Mouse (Mus musculus) heart, postnatal 0 days (tissue): Measurements from ENCODE around the gene Hist1h1d. TPM values are rescaled to one million over a fixed set of nuclear protein-coding genes. Genes with fewer than 3 reads are reported as not detected.
"Not testable (repeated sequence)": the region's sequence is repeated elsewhere in the genome, so short reads cannot be mapped to it uniquely, and the experiment has no call there.

Experiments
- ATAC-seq: fragments of 200-750 bp; cut with Nextera tagmentation; 2 replicates; pipeline ENCODE4 v1.8.0; 2017; ENCODE audit warnings: low read depth, moderate number of reproducible peaks, moderate library complexity; ENCODE audit not compliant: insufficient read depth
- DNase-seq: peaks from one replicate; pipeline ENCODE4 v3.0.0-alpha.2; 2016; ENCODE audit warnings: low spot score
- H3K27ac ChIP-seq: fragments of 300-500 bp; sonication (generic); 2 replicates; pipeline ENCODE4 v1.5.1; 2014; ENCODE audit warnings: low read depth, mild to moderate bottlenecking
- H3K27me3 ChIP-seq: fragments of 300-500 bp; sonication (generic); 2 replicates; pipeline ENCODE4 v1.6.1; 2014; ENCODE audit warnings: low read length, mixed read lengths; ENCODE audit not compliant: control insufficient read depth, insufficient read depth
- H3K36me3 ChIP-seq: fragments of 300-500 bp; sonication (generic); replicated peaks from 2 replicates; pipeline ENCODE4 v1.6.1; 2014; ENCODE audit warnings: low read length, mixed read lengths; ENCODE audit not compliant: control insufficient read depth, insufficient read depth
- H3K4me1 ChIP-seq: fragments of 300-500 bp; sonication (generic); 2 replicates; pipeline ENCODE4 v1.6.1; 2014; ENCODE audit warnings: antibody characterized with exemption; ENCODE audit not compliant: control insufficient read depth, insufficient read depth
- H3K4me2 ChIP-seq: fragments of 300-500 bp; sonication (generic); 2 replicates; pipeline ENCODE4 v1.6.1; 2014; ENCODE audit warnings: low read depth, mild to moderate bottlenecking, low read length, moderate library complexity
- H3K4me3 ChIP-seq: fragments of 300-500 bp; sonication (generic); 2 replicates; pipeline ENCODE4 v1.5.1; 2014; ENCODE audit warnings: low read depth, low read length
- H3K9ac ChIP-seq: fragments of 300-500 bp; sonication (generic); replicated peaks from 2 replicates; pipeline ENCODE4 v1.6.1; 2014; ENCODE audit warnings: low read depth, low read length, mixed read lengths
- H3K9me3 ChIP-seq: fragments of 300-500 bp; sonication (generic); replicated peaks from 2 replicates; pipeline ENCODE4 v1.6.1; 2016; ENCODE audit warnings: low read length; ENCODE audit not compliant: control insufficient read depth
- CTCF ChIP-seq: IDR thresholded peaks from 2 replicates; pipeline ENCODE4 v1.5.1; 2016; ENCODE audit warnings: antibody characterized with exemption, control low read depth, low read depth
- EP300 ChIP-seq: IDR thresholded peaks from 2 replicates; pipeline ENCODE4 v1.6.1; 2016; ENCODE audit warnings: antibody characterized with exemption, low read depth
- WGBS: fragments of 180-500 bp; shearing (Covaris S2); extraction: QIAGEN DNeasy Blood & Tissue Kit; methylation state at CpG from one replicate; pipeline ENCODE4 v1.1.7; 2014; 5-methylcytosine and 5-hydroxymethylcytosine counted together
- polyA plus RNA-seq: library from polyadenylated mRNA; unstranded; fragments of >200 nt; fragmentation: Nextera tagmentation; extraction: Ambion mirVana; gene quantifications from 2 replicates; pipeline ENCODE4 v1.2.1, GENCODE M21; 2015
- total RNA-seq: library from RNA; depleted of rRNA; stranded (reverse); fragments of >200 nt; gene quantifications from 2 replicates; pipeline ENCODE4 v1.2.3, GENCODE M21; 2014; ENCODE audit warnings: low replicate concordance

Gene Hist1h1d
- total and polyA plus RNA-seq, 2 experiments from 2014 or later, result 0.20 to 61.7 TPM

GRCm38 (mm10) chr13:23572218-23573033 lies 19.4 kb downstream of the Hist1h1d start:
- peak overlapping the region; percentile 62 for H3K4me2 ChIP-seq
- peaks cover 16% of the 10 kb centered on the region; the same call in 1 of the 2 replicates for H3K4me1 ChIP-seq
- H3K9me3 ChIP-seq, result no peaks in the 10 kb centered on the region
- H3K36me3 ChIP-seq, result no peaks in the 10 kb centered on the region
- H3K4me3 ChIP-seq, result peak overlapping the region; percentile 51
- DNase-seq (no peak), ATAC-seq (no peak)
- H3K9ac ChIP-seq, result peak overlapping the region; percentile 69; the same call in 1 of the 2 replicates
- H3K27ac ChIP-seq, result peak overlapping the region; percentile 97
- H3K27me3 ChIP-seq, result no peaks in the 10 kb centered on the region
- no peak for TF ChIP-seq CTCF
- no peak for TF ChIP-seq EP300
- 45% methylated on average over 2 of the region's 2 CpGs for WGBS

- Histone ChIP-seq H3K4me3 (peak overlapping the region; percentile 51), H3K9ac (peak overlapping the region; percentile 59; the same call in 1 of the 2 replicates), H3K27ac (peak overlapping the region; percentile 97), H3K4me1 (peaks cover 16% of the 10 kb centered on the region; the same call in 1 of the 2 replicates), H3K4me2 (peak overlapping the region; percentile 62)
- H3K36me3 ChIP-seq, DNase-seq, H3K27me3 ChIP-seq, H3K9me3 ChIP-seq, ATAC-seq: not testable (repeated sequence)
- WGBS, result 25% methylated on average over 17 of the region's 20 CpGs
These were observed 20.2 kb downstream of the Hist1h1d start for GRCm38 (mm10) chr13:23573034-23573897.

GRCm38 (mm10) chr13:23573898-23574524 lies 20.9 kb downstream of the Hist1h1d start, which contains the start of the genes Hist1h2bf and Hist1h2ad:
Hist1h2bf (minus strand) TSS chr13:23574196.
Hist1h2ad (plus strand) TSS chr13:23574381.
- Histone ChIP-seq H3K4me2 (peak within 1 kb of the TSS; percentile 62), H3K4me1 (peaks cover 16% of the 10 kb centered on the region; the same call in 1 of the 2 replicates), H3K9ac (peak within 1 kb of the TSS; percentile 59; the same call in 1 of the 2 replicates), H3K4me3 (peak within 1 kb of the TSS; percentile 51), H3K27ac (peak within 1 kb of the TSS; percentile 76)
- not testable (repeated sequence) for H3K36me3 ChIP-seq, H3K27me3 ChIP-seq, H3K9me3 ChIP-seq
- peak; percentile 81 for ATAC-seq
- DNase-seq, result peak; percentile 97
- 3% methylated on average over 31 of the region's 42 CpGs for WGBS
- TF ChIP-seq EP300, result peak; percentile 90

GRCm38 (mm10) chr13:23574546-23575170 lies 21.6 kb downstream of the Hist1h1d start:
- not testable (repeated sequence) for H3K27me3 ChIP-seq, H3K9ac ChIP-seq, H3K9me3 ChIP-seq, H3K36me3 ChIP-seq, ATAC-seq, DNase-seq
- WGBS, result 10% methylated on average over 5 of the region's 39 CpGs
- H3K4me1 ChIP-seq, result peaks cover 16% of the 10 kb centered on the region; the same call in 1 of the 2 replicates
- peak overlapping the region; percentile 71; the same call in 1 of the 2 replicates for H3K27ac ChIP-seq
- H3K4me3 ChIP-seq, result peak overlapping the region; percentile 51
- peak overlapping the region; percentile 53; the same call in 1 of the 2 replicates for H3K4me2 ChIP-seq
